Mouse (Mus musculus) erythroblast, embryonic 14.5 days (primary cell): ENCODE measurements around the gene Lman1l. TPM values are rescaled to one million over a fixed set of nuclear protein-coding genes. Genes with fewer than 3 reads are reported as not detected.
A peak's percentile ranks its signal among the peaks of the same experiment; 100 is the strongest.

Experiments
- H3K27me3 ChIP-seq: 2 replicates; pipeline ENCODE4 v1.6.1; 2012; ENCODE audit warnings: inconsistent platforms; ENCODE audit not compliant: control insufficient read depth
- H3K36me3 ChIP-seq: 2 replicates; pipeline ENCODE4 v1.6.1; 2012; ENCODE audit warnings: mild to moderate bottlenecking, inconsistent platforms; ENCODE audit not compliant: control insufficient read depth
- H3K4me1 ChIP-seq: 2 replicates; pipeline ENCODE4 v1.6.1; 2012; ENCODE audit warnings: inconsistent platforms; ENCODE audit not compliant: control insufficient read depth
- H3K4me3 ChIP-seq: replicated peaks from 2 replicates; pipeline ENCODE3; 2012; ENCODE audit warnings: moderate library complexity, mild to moderate bottlenecking, inconsistent platforms
- H3K9me3 ChIP-seq: 2 replicates; pipeline ENCODE4 v1.6.1; 2012; ENCODE audit warnings: low read length, inconsistent platforms, mixed read lengths; ENCODE audit not compliant: control insufficient read depth
- GATA1 ChIP-seq: IDR thresholded peaks from 2 replicates; pipeline ENCODE4 v1.6.1; 2012; ENCODE audit warnings: low read length, inconsistent platforms, mixed read lengths
- TAL1 ChIP-seq: IDR thresholded peaks from 3 replicates; pipeline ENCODE4 v1.6.1; 2012; ENCODE audit warnings: low read length, inconsistent platforms, mixed read lengths
- polyA plus RNA-seq: library from polyadenylated mRNA; stranded (reverse); fragments of >175 nt; gene quantifications from 2 replicates; pipeline ENCODE4 v1.2.3, GENCODE M21; 2012

The Lman1l gene
- polyA plus RNA-seq, 1 experiment, result not detected

GRCm38 (mm10) chr9:57584991-57585390 lies 35.6 kb downstream of the Lman1l start:
- Histone ChIP-seq H3K4me1 (peaks cover 16% of the 10 kb centered on the region), H3K36me3 (peaks cover 60% of the 10 kb centered on the region), H3K9me3 (no peaks in the 10 kb centered on the region), H3K27me3 (no peaks in the 10 kb centered on the region), H3K4me3 (no peak overlapping the region)
- TF ChIP-seq TAL1, result no peak
- TF ChIP-seq GATA1, result no peak

DNA sequence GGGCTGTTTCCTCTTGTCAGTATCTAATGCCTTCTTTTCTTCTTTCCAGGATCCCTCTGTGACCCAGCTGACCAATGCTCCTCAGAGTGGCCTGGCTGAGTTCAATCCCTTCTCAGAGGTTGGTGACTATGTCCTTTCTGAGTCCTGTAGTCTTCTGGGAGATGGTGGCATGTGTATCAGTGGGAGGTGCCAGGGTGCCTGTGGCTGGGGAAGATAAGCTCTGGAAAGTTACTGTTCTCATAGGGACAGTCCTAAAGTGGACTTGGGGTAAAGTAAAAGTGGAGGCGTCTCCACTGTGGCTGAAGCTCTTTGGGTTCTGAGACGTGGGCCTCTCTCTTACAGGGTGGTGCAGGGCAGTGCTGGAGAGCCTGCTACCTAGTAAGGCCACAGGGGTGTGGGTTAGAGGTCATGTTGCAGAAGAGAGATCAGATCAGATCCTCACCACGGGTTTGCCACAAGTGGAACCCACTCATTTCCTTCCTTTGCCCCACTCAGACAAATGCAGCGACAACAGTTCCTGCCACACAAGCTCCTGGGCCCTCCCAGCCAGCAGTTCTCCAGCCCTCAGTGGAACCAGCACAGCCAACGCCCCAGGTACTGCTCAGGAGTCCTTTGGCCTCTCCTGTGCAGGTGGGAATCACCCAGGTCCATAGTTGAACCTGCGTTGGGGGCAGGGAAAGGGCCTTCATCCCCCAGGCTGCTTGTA lies 43.3 kb downstream of the Lman1l start:
- peak; percentile 20; the same call in 1 of the 3 replicates for TF ChIP-seq TAL1
- TF ChIP-seq GATA1, result peak; percentile 20; the same call in 1 of the 2 replicates
- Histone ChIP-seq H3K4me1 (peaks cover 41% of the 10 kb centered on the region), H3K9me3 (no peaks in the 10 kb centered on the region), H3K36me3 (peaks cover 54% of the 10 kb centered on the region), H3K27me3 (no peaks in the 10 kb centered on the region), H3K4me3 (peak overlapping the region; percentile 17)

DNA sequence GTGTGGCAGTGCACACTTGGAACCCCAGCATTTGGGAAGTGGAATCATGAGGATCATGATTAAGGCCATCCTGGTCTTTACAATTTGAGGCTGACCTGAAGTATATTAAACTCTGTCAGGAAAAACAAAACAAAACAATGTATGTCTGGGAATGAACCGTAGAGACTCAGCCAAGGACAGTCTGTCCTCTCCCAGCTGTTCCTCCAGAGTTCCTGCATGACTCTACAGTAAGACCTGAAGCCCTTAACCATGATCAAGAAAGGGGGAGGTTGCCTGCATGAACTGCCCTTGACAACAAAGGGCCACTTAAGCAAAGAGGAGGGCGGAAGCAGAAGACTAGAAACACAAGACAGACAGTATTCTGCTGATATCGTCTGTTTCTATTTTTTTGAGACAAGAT lies 45.0 kb downstream of the Lman1l start:
- Histone ChIP-seq H3K9me3 (no peaks in the 10 kb centered on the region), H3K27me3 (no peaks in the 10 kb centered on the region), H3K4me1 (peaks cover 41% of the 10 kb centered on the region), H3K4me3 (no peak overlapping the region), H3K36me3 (peaks cover 43% of the 10 kb centered on the region)
- TF ChIP-seq GATA1 (no peak), TAL1 (no peak)

DNA sequence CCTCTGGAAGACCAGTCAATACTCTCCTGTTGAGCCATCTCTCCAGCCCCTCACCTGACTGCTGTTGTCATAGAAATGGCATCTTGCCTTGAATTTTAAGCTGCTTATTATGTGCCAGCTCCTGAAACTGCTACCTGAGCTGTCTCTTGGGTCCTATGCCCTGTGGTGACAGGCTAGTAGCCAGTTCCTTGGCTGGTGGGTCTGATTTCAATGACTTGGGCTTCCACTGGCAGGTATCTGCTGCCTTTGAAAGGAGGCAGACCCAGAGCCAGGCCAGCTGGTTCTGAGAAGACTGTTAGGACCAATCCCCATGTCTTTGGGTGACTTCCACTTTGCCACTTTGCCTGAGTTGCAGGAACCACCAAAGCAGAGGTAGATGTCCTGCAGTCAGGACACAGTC lies 46.2 kb downstream of the Lman1l start:
- Histone ChIP-seq H3K27me3 (no peaks in the 10 kb centered on the region), H3K9me3 (no peaks in the 10 kb centered on the region), H3K4me1 (peaks cover 41% of the 10 kb centered on the region), H3K4me3 (no peak overlapping the region), H3K36me3 (peaks cover 37% of the 10 kb centered on the region)
- TF ChIP-seq GATA1 (no peak), TAL1 (no peak)

DNA sequence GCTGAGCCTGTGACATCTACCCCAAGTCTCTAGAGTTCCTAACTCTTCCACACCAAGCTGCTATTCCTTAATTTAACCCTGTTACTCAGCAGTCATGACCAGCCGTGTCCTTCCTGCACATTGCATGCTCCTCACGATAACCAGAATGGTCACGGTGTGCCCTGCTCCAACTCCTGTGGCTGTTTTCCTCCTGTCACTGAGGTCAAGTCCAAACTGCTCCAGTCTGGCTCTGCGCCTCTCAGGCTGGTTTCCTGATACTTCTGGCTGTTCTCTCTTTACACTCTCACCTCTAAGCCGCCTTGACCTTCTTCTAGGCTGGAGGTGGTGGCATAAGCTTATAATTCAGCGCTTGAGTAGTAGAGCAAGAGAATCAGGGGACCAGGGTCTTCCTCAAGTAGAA lies 52.1 kb downstream of the Lman1l start:
- H3K36me3 ChIP-seq, result peaks cover 31% of the 10 kb centered on the region
- TF ChIP-seq TAL1, result no peak
- no peak for TF ChIP-seq GATA1
- H3K4me3 ChIP-seq, result no peak overlapping the region
- H3K27me3 ChIP-seq, result no peaks in the 10 kb centered on the region
- no peaks in the 10 kb centered on the region for H3K4me1 ChIP-seq
- H3K9me3 ChIP-seq, result no peaks in the 10 kb centered on the region

- H3K36me3 ChIP-seq, result peaks cover 26% of the 10 kb centered on the region
- H3K27me3 ChIP-seq, result no peaks in the 10 kb centered on the region
- H3K4me3 ChIP-seq, result no peak overlapping the region
- peaks cover 14% of the 10 kb centered on the region for H3K4me1 ChIP-seq
- TF ChIP-seq TAL1 (no peak), GATA1 (no peak)
- no peaks in the 10 kb centered on the region for H3K9me3 ChIP-seq
Observed at GRCm38 (mm10) chr9:57566846-57567245, 53.7 kb downstream of the Lman1l start.

- TF ChIP-seq GATA1 (no peak), TAL1 (no peak)
- H3K9me3 ChIP-seq, result no peaks in the 10 kb centered on the region
- peaks cover 23% of the 10 kb centered on the region for H3K4me1 ChIP-seq
- no peaks in the 10 kb centered on the region for H3K27me3 ChIP-seq
- no peak overlapping the region for H3K4me3 ChIP-seq
- peaks cover 23% of the 10 kb centered on the region for H3K36me3 ChIP-seq
Observed at GRCm38 (mm10) chr9:57565741-57566221, 54.8 kb downstream of the Lman1l start.

- Histone ChIP-seq H3K9me3 (no peaks in the 10 kb centered on the region), H3K27me3 (no peaks in the 10 kb centered on the region), H3K4me3 (no peak overlapping the region), H3K36me3 (peaks cover 18% of the 10 kb centered on the region), H3K4me1 (peaks cover 30% of the 10 kb centered on the region)
- TF ChIP-seq TAL1 (no peak), GATA1 (no peak)
Observed at GRCm38 (mm10) chr9:57564609-57565008, 56.0 kb downstream of the Lman1l start.

DNA sequence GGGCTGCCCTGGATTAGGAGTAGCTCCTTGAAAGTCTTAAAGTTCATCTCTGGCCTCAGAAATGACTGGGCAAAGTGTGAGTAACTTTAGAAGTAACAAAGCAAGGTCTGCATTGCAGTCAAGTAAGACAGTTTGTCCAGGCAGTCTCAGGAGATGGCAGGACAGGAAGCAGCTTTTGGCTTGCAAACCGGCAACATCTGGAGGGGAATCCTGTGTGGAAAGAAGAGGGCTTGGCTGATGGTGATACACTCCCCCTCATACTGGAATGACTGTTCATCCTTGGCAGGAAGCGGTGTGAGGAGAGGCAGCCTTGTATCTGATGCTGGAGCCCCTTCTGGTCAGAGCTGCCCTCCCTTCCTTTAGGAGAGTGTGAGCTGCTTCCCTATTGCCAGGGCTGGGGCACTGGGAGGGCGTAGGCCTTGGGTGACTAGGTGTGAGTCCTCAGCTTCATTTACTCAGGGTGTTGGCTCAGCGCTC lies 57.6 kb downstream of the Lman1l start:
- no peak overlapping the region for H3K4me3 ChIP-seq
- H3K9me3 ChIP-seq, result no peaks in the 10 kb centered on the region
- peaks cover 3% of the 10 kb centered on the region for H3K36me3 ChIP-seq
- H3K27me3 ChIP-seq, result peaks cover 6% of the 10 kb centered on the region
- TF ChIP-seq TAL1 (no peak), GATA1 (no peak)
- peaks cover 30% of the 10 kb centered on the region for H3K4me1 ChIP-seq
